Mouse (Mus musculus): Measurements from ENCODE around the gene Trp63.

DNA sequence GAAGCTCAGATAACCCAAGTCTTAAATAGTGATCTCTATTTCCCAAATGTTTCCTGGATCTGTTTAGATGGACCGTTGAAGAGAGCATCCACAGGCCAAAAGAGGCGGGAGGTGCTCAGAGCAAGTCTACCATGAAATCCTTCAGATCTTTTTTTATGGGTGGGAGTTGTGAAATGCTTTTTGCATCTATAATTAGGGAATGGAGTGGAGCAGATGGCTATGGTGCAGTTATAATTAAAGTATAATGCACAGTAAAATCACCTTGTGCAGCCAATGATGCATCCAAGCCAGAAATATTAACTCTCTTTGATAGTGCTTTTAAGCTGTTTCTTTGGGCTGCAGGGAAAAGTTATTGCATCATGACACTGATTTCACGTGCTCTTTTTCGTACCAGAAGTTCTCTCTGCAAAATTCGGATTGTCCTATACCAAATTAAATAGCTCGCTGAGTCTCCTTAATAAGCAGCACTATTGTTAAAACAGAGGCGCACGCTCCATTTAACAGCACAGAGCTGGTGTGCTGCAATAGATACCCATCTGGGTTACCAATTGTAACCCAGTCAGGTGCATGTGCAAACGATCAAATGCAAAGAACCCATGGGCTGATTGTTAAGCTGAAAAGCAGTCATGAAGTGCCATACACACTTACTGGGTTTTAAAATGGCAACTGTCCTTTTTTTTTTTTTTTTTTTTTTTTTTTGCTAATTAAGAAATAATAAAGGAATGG lies 22.9 kb upstream of the Trp63 start:
- no peak for TF ChIP-seq CTCF (IDR thresholded peaks at IDR 0.05; ENCODE audit: insufficient read depth, low read depth, low read length)
- TF ChIP-seq POLR2A (IDR thresholded peaks at IDR 0.05; ENCODE audit: insufficient read depth, low read depth, low read length): no peak

Measured in olfactory bulb, adult 2 months (tissue).